In the genomic region with DNA sequence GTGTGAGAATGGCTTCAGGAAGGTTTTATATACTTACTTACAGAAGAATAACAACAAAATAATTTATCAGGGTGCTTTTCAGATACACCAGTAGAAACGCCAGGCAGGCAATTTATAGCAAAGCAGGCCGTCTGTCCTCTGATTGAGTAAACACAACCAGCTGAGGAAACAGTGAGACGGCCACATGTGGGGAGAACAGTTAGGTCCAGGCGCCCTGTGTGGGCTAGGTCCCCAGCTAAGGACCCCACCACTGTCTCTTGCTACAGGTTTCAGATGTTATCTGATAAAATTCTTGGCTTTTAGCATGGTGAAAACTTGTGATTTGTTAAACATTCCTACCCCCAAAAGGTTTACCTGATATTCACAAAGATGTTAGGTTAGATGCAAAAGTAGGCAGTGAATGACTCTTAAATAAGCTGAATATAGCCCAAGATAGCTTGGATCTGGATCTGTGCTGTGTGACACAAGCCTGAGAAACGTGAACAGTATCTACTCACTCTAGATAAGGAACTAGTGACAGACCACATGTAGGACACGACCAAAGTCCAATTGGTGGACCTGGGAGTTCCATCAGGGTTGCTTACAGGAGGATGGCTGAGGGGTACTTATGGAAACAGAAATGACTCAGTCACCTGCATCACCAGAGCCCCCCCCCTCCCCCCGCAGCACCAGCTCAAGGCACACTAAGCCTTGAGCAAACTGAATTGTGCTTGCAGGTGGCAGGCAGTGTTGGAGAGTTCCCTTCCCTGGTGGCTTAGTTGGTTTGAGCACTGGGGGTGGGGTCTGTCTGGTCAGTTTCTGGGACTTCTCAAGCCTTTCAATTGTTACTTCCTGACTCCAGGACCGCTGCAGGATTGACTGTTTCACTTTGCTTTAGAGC, we compare ENCODE assay signal across 26 mouse cellular contexts. TPM values are rescaled to one million over a fixed set of nuclear protein-coding genes. Genes with fewer than 3 reads are reported as not detected.
DNase-seq lines count a peak whose midpoint lies in the region; ATAC-seq and TF ChIP-seq lines count a peak whose summit lies in the region.
"Had no signal": no experiment of that assay in that cellular context is flagged by ENCODE, and none has a peak within 500 bp of the region (broad histone marks: within the 10 kb centered on the region; RNA-seq: fewer than 3 reads in every experiment).

No protein-coding gene starts in this region.

- TF ChIP-seq POLR2A in cerebellum, adult 2 months (IDR thresholded peaks at IDR 0.05; ENCODE audit: borderline replicate concordance, insufficient read depth, low read length): no peak

- H3K4me2 ChIP-seq in forebrain, embryonic 15.5 days (replicated peaks): no peak overlapping the region
- H3K4me2 ChIP-seq in forebrain, embryonic 13.5 days: no peak overlapping the region
- H3K4me2 ChIP-seq in liver, embryonic 16.5 days (ENCODE audit: low read depth, low read length): no peak overlapping the region
- no peak overlapping the region for H3K4me2 ChIP-seq in liver, embryonic 11.5 days
- H3K4me2 ChIP-seq in intestine, embryonic 14.5 days (ENCODE audit: low read length): no peak overlapping the region
- no peak overlapping the region for H3K4me2 ChIP-seq in stomach, embryonic 16.5 days (ENCODE audit: low read depth, low read length)
- H3K4me2 ChIP-seq: hindbrain, embryonic 15.5 days; kidney, embryonic 15.5 days; liver, embryonic 13.5 days; lung, embryonic 15.5 days had no signal

- no peak for ATAC-seq in forebrain, embryonic 15.5 days (replicated peaks)
- ATAC-seq in forebrain, embryonic 13.5 days: no peak
- ATAC-seq in liver, embryonic 16.5 days (ENCODE audit: low read depth): peak; percentile 54; the same call in 1 of the 2 replicates
- no peak for ATAC-seq in liver, embryonic 11.5 days (replicated peaks; ENCODE audit: low FRiP score)
- peak; percentile 71 for ATAC-seq in intestine, embryonic 14.5 days (replicated peaks; ENCODE audit: low FRiP score, low TSS enrichment, low read depth)
- ATAC-seq in stomach, embryonic 16.5 days (ENCODE audit: insufficient read depth, low FRiP score): peak; percentile 60; the same call in 1 of the 2 replicates
- ATAC-seq: CD4-positive, CD25-positive, alpha-beta regulatory T cell, adult 4 months had no signal

- H3K27me3 ChIP-seq in forebrain, embryonic 15.5 days: no peaks in the 10 kb centered on the region
- H3K27me3 ChIP-seq in forebrain, embryonic 13.5 days: no peaks in the 10 kb centered on the region
- H3K27me3 ChIP-seq in liver, embryonic 16.5 days (ENCODE audit: control insufficient read depth, insufficient read depth, low read depth, low read length): no peaks in the 10 kb centered on the region
- H3K27me3 ChIP-seq in liver, embryonic 11.5 days (replicated peaks; ENCODE audit: control insufficient read depth, insufficient read depth, low read length): no peaks in the 10 kb centered on the region
- H3K27me3 ChIP-seq in intestine, embryonic 14.5 days (replicated peaks; ENCODE audit: control insufficient read depth, insufficient read depth, low read length): no peaks in the 10 kb centered on the region
- H3K27me3 ChIP-seq in stomach, embryonic 16.5 days (ENCODE audit: control insufficient read depth, insufficient read depth, low read length): no peaks in the 10 kb centered on the region
- H3K27me3 ChIP-seq in cerebellum, adult 2 months (ENCODE audit: control insufficient read depth, insufficient read depth, low read length): no peaks in the 10 kb centered on the region
- H3K27me3 ChIP-seq: hindbrain, embryonic 15.5 days; kidney, embryonic 15.5 days; liver, embryonic 13.5 days; lung, embryonic 15.5 days; megakaryocyte, embryonic 14.5 days had no signal

- no peaks in the 10 kb centered on the region for H3K9me3 ChIP-seq in forebrain, embryonic 15.5 days
- no peaks in the 10 kb centered on the region for H3K9me3 ChIP-seq in forebrain, embryonic 13.5 days (replicated peaks)
- H3K9me3 ChIP-seq in liver, embryonic 16.5 days (replicated peaks; ENCODE audit: control insufficient read depth, low read length): no peaks in the 10 kb centered on the region
- no peaks in the 10 kb centered on the region for H3K9me3 ChIP-seq in liver, embryonic 11.5 days (ENCODE audit: control insufficient read depth, low read length)
- no peaks in the 10 kb centered on the region for H3K9me3 ChIP-seq in intestine, embryonic 14.5 days (ENCODE audit: control insufficient read depth, low read length)
- H3K9me3 ChIP-seq in stomach, embryonic 16.5 days (replicated peaks; ENCODE audit: control insufficient read depth, low read length): no peaks in the 10 kb centered on the region
- H3K9me3 ChIP-seq: embryonic facial prominence, embryonic 10.5 days; heart, embryonic 10.5 days; hindbrain, embryonic 15.5 days; kidney, embryonic 15.5 days; liver, embryonic 13.5 days; lung, embryonic 15.5 days; megakaryocyte, embryonic 14.5 days had no signal

- DNase-seq in liver, embryonic 11.5 days (ENCODE audit: low spot score): no peak
- DNase-seq in intestine, embryonic 14.5 days (ENCODE audit: low spot score): no peak
- DNase-seq in right cerebral cortex, adult 2 months (ENCODE audit: low spot score in 2 of 2): no peak
- DNase-seq in cerebellum, adult 2 months: no peak
- DNase-seq: adrenal gland, postnatal 25 days; cerebellum, adult 9-10 months; forebrain, postnatal 0 days; gastrocnemius, postnatal 36 days; kidney, adult 11 months; kidney, postnatal 36 days; liver, embryonic 13.5 days; lung, postnatal 36 days; right cerebral cortex, postnatal 25 days; thymus, adult 2 months had no signal

- H3K4me3 ChIP-seq in forebrain, embryonic 15.5 days: no peak overlapping the region
- no peak overlapping the region for H3K4me3 ChIP-seq in forebrain, embryonic 13.5 days
- no peak overlapping the region for H3K4me3 ChIP-seq in liver, embryonic 16.5 days (ENCODE audit: low read depth, low read length)
- H3K4me3 ChIP-seq in liver, embryonic 11.5 days (ENCODE audit: low read depth, low read length): no peak overlapping the region
- no peak overlapping the region for H3K4me3 ChIP-seq in intestine, embryonic 14.5 days (ENCODE audit: low read depth, low read length)
- H3K4me3 ChIP-seq in stomach, embryonic 16.5 days (replicated peaks; ENCODE audit: low read length): no peak overlapping the region
- H3K4me3 ChIP-seq in cerebellum, adult 2 months (replicated peaks; ENCODE audit: insufficient read depth, low read depth, low read length): no peak overlapping the region
- H3K4me3 ChIP-seq: embryonic facial prominence, embryonic 10.5 days; heart, embryonic 10.5 days; hindbrain, embryonic 15.5 days; kidney, embryonic 15.5 days; left cerebral cortex, adult 2 months; liver, embryonic 13.5 days; lung, embryonic 15.5 days; megakaryocyte, embryonic 14.5 days had no signal

- H3K27ac ChIP-seq in forebrain, embryonic 15.5 days (replicated peaks): peak overlapping the region; percentile 56; the same call in 1 of the 2 replicates
- H3K27ac ChIP-seq in forebrain, embryonic 13.5 days: no peak overlapping the region; the same call in 1 of the 2 replicates
- 0 out of 2 replicates have a peak overlapping the region, but pooled peaks have one; percentile 29 for H3K27ac ChIP-seq in liver, embryonic 16.5 days (ENCODE audit: low read length)
- H3K27ac ChIP-seq in liver, embryonic 11.5 days (ENCODE audit: low read depth, low read length): no peak overlapping the region
- H3K27ac ChIP-seq in intestine, embryonic 14.5 days (ENCODE audit: low read depth): no peak overlapping the region
- no peak overlapping the region for H3K27ac ChIP-seq in stomach, embryonic 16.5 days (ENCODE audit: low read length)
- H3K27ac ChIP-seq in cerebellum, adult 2 months (ENCODE audit: insufficient read depth, low read length): no peak overlapping the region
- H3K27ac ChIP-seq: heart, embryonic 10.5 days; hindbrain, embryonic 15.5 days; kidney, embryonic 15.5 days; left cerebral cortex, adult 2 months; liver, embryonic 13.5 days; lung, embryonic 15.5 days had no signal

- 68% methylated on average over 8 of the region's 8 CpGs for WGBS in forebrain, embryonic 15.5 days
- 67% methylated on average over 8 of the region's 8 CpGs for WGBS in forebrain, embryonic 13.5 days
- WGBS in liver, embryonic 16.5 days (ENCODE audit: insufficient replicate concordance): 42% methylated on average over 8 of the region's 8 CpGs
- 50% methylated on average over 8 of the region's 8 CpGs for WGBS in liver, embryonic 11.5 days
- 38% methylated on average over 8 of the region's 8 CpGs for WGBS in intestine, embryonic 14.5 days
- WGBS in stomach, embryonic 16.5 days: 45% methylated on average over 8 of the region's 8 CpGs
- 86% methylated on average over 8 of the region's 8 CpGs for WGBS in cerebellum, adult 2 months

- H3K9ac ChIP-seq in forebrain, embryonic 15.5 days (replicated peaks): no peak overlapping the region
- H3K9ac ChIP-seq in forebrain, embryonic 13.5 days: no peak overlapping the region
- H3K9ac ChIP-seq in liver, embryonic 16.5 days (ENCODE audit: low read depth, low read length): no peak overlapping the region
- H3K9ac ChIP-seq in liver, embryonic 11.5 days (ENCODE audit: low read depth, low read length): no peak overlapping the region
- H3K9ac ChIP-seq in intestine, embryonic 14.5 days (ENCODE audit: low read length): no peak overlapping the region
- H3K9ac ChIP-seq in stomach, embryonic 16.5 days (ENCODE audit: low read length): no peak overlapping the region
- H3K9ac ChIP-seq: forebrain, postnatal 0 days; hindbrain, embryonic 15.5 days; kidney, embryonic 15.5 days; liver, embryonic 13.5 days; lung, embryonic 15.5 days had no signal

- peaks cover 27% of the 10 kb centered on the region for H3K4me1 ChIP-seq in forebrain, embryonic 15.5 days
- H3K4me1 ChIP-seq in forebrain, embryonic 13.5 days: peaks cover 32% of the 10 kb centered on the region
- H3K4me1 ChIP-seq in liver, embryonic 16.5 days (ENCODE audit: control insufficient read depth, low read depth, low read length): peaks cover 5% of the 10 kb centered on the region
- H3K4me1 ChIP-seq in liver, embryonic 11.5 days (replicated peaks; ENCODE audit: control insufficient read depth, insufficient read depth, low read length): 0 out of 2 replicates have a peak, but pooled peaks cover 4% of the 10 kb centered on the region
- H3K4me1 ChIP-seq in intestine, embryonic 14.5 days (replicated peaks; ENCODE audit: control insufficient read depth, insufficient read depth, low read length): peaks cover 15% of the 10 kb centered on the region
- H3K4me1 ChIP-seq in stomach, embryonic 16.5 days (ENCODE audit: control insufficient read depth, insufficient read depth, low read length): peaks cover 12% of the 10 kb centered on the region; the same call in 1 of the 2 replicates
- H3K4me1 ChIP-seq in cerebellum, adult 2 months (ENCODE audit: control insufficient read depth, insufficient read depth, low read length): no peaks in the 10 kb centered on the region
- H3K4me1 ChIP-seq: lung, embryonic 15.5 days; megakaryocyte, embryonic 14.5 days had no signal

- no peak for TF ChIP-seq CTCF in cerebellum, adult 2 months (IDR thresholded peaks at IDR 0.05; ENCODE audit: borderline replicate concordance, insufficient read depth, low read depth, low read length)

- H3K36me3 ChIP-seq in forebrain, embryonic 15.5 days: no peaks in the 10 kb centered on the region
- no peaks in the 10 kb centered on the region for H3K36me3 ChIP-seq in forebrain, embryonic 13.5 days (ENCODE audit: poor library complexity, severe bottlenecking)
- H3K36me3 ChIP-seq in liver, embryonic 16.5 days (ENCODE audit: control insufficient read depth, insufficient read depth): no peaks in the 10 kb centered on the region
- H3K36me3 ChIP-seq in liver, embryonic 11.5 days (ENCODE audit: control insufficient read depth, insufficient read depth, low read length): no peaks in the 10 kb centered on the region
- H3K36me3 ChIP-seq in intestine, embryonic 14.5 days (ENCODE audit: control insufficient read depth, insufficient read depth, low read length): no peaks in the 10 kb centered on the region
- H3K36me3 ChIP-seq in stomach, embryonic 16.5 days (ENCODE audit: control insufficient read depth, insufficient read depth, low read length): no peaks in the 10 kb centered on the region
- H3K36me3 ChIP-seq: embryonic facial prominence, embryonic 10.5 days; heart, embryonic 10.5 days; hindbrain, embryonic 15.5 days; kidney, embryonic 15.5 days; liver, embryonic 13.5 days; lung, embryonic 15.5 days had no signal

RNA-seq across cellular contexts. Expression of a gene that starts 56.2 kb away (rescaled TPM):
- 15.1 and 16.1 TPM in 2 replicates for polyA plus RNA-seq in forebrain, embryonic 15.5 days (2015; fragmentation: Nextera tagmentation; extraction: Ambion mirVana)
- polyA plus RNA-seq in forebrain, embryonic 13.5 days (2015; fragmentation: Nextera tagmentation; extraction: Ambion mirVana): 15.9 and 16.2 TPM in 2 replicates
- 6.4 and 6.9 TPM in 2 replicates for polyA plus RNA-seq in liver, embryonic 16.5 days (2015; fragmentation: Nextera tagmentation; extraction: Ambion mirVana)
- polyA plus RNA-seq in liver, embryonic 11.5 days (2014; fragmentation: Nextera tagmentation; extraction: Ambion mirVana): 14.9 and 16.2 TPM in 2 replicates
- polyA plus RNA-seq in intestine, embryonic 14.5 days (2014; fragmentation: Nextera tagmentation; extraction: Ambion mirVana): 12.2 and 13.9 TPM in 2 replicates
- polyA plus RNA-seq in stomach, embryonic 16.5 days (2015; fragmentation: Nextera tagmentation; extraction: Ambion mirVana): 11.9 and 12.5 TPM in 2 replicates
- polyA plus RNA-seq in cerebellum, adult 2 months (2012; rRNA removed): 12.8 and 13.7 TPM in 2 replicates

Comparison
In these comparisons a context has a peak if more than half of its experiments do, and no peak if none do; other contexts are left out.
1. ATAC-seq: peak in liver, embryonic 16.5 days (single experiment), intestine, embryonic 14.5 days (single experiment) and stomach, embryonic 16.5 days (single experiment); none in forebrain, embryonic 15.5 days (single experiment), forebrain, embryonic 13.5 days (single experiment) and liver, embryonic 11.5 days (single experiment).
2. H3K27ac ChIP-seq: peak in forebrain, embryonic 15.5 days (single experiment) and liver, embryonic 16.5 days (single experiment); none in forebrain, embryonic 13.5 days (single experiment), liver, embryonic 11.5 days (single experiment), intestine, embryonic 14.5 days (single experiment), stomach, embryonic 16.5 days (single experiment) and cerebellum, adult 2 months (single experiment).